Mouse (Mus musculus) effector memory CD4-positive, alpha-beta T cell, adult 7 months (primary cell): Measurements from ENCODE around the gene Arfip1. TPM values are rescaled to one million over a fixed set of nuclear protein-coding genes. Genes with fewer than 3 reads are reported as not detected.

ENCODE experiments used
- polyA plus RNA-seq: library from polyadenylated mRNA; unstranded; fragments of 100-300 nt; shearing (Covaris generic); gene quantifications from one replicate; pipeline ENCODE4 v1.2.1, GENCODE M21; 2017

Arfip1 gene
- 43.8 TPM for polyA plus RNA-seq

GRCm38 (mm10) chr3:84582023-84582912 lies at the start of gene Arfip1:
Gene Arfip1 (minus strand): TSS chr3:84582625.

GRCm38 (mm10) chr3:84593274-84593673 lies 10.8 kb upstream of the Arfip1 start, which contains the start of gene Tigd4:
Gene Tigd4 (plus strand): TSS chr3:84593574.

DNA sequence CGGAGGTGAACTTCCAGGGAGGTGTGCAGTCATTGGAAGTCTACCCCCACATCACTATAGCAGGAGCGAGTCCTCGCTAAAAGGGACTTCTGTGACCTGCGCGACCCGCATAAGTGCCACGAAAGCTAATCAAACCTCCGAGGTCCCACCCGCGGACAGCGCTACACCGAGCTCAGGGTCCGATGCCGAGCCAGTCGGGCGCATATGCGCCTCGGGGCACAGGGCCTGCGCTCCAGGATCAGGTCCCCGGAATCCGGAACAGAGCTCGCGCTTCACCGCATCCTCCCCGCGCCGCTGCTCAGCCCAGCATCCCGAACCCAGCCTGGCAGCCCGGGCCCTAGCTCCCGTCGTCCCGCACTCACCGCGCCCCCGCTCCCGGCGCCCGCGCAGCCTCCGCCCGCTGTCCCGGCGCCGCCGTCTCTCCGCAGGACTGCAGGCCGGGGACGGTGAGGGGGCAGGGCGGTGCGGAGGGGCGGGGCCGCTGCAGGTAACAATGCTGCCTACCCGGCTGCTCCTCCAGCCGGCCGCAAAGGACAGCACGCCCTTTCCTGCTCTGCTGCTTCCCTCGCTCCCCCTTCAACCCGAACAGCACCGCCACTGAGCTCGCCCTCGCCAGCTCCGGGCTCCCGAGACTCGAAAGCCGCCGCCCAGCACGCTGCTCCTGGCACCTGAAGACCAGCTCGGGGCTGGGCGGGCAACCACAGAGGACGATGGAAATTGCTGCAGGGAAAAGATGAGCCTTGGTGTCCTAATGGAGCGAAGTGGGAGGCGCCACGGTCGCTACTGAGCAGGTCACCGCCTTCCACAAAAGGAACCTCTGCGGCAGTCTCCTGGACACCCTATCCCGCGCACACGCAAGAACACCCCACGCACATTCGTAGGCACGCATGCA lies 102.2 kb downstream of the Arfip1 start, which contains the start of gene Fhdc1:
TSS of gene Fhdc1 (minus strand) at position 424 of the 892 bp plus-strand sequence.

Other genes with a start within 250 kb of the Arfip1 start
- gene Fhdc1, start 102.2 kb downstream of the Arfip1 start, polyA plus RNA-seq = 0.62 TPM
- gene Tigd4, start 10.9 kb upstream of the Arfip1 start, polyA plus RNA-seq = not detected
- gene Tmem154, start 83.6 kb upstream of the Arfip1 start, polyA plus RNA-seq = 65.3 TPM
- gene Fbxw7, start 232.6 kb upstream of the Arfip1 start, polyA plus RNA-seq = 25.5 TPM